Mouse (Mus musculus) T-helper 17 cell (primary cell): ENCODE measurements at regions not wholly inside any gene's neighbourhood (a gene's known extent, or its start where the extent isn't known, plus 50 kb on each side); places are given as distances from the start of the nearest gene placed in this dataset.

Source experiments
- in situ Hi-C, 2 experiments: fragments of 300-600 bp; cut with MboI, MseI; formaldehyde crosslinking; loops; 1 replicate in 1 of 2; 2 replicates in 1 of 2; pipeline ENCODE4 v1.15.1; 2025; ENCODE audit warnings: high pct_unique_total_duplicates in 2 of 2

DNA sequence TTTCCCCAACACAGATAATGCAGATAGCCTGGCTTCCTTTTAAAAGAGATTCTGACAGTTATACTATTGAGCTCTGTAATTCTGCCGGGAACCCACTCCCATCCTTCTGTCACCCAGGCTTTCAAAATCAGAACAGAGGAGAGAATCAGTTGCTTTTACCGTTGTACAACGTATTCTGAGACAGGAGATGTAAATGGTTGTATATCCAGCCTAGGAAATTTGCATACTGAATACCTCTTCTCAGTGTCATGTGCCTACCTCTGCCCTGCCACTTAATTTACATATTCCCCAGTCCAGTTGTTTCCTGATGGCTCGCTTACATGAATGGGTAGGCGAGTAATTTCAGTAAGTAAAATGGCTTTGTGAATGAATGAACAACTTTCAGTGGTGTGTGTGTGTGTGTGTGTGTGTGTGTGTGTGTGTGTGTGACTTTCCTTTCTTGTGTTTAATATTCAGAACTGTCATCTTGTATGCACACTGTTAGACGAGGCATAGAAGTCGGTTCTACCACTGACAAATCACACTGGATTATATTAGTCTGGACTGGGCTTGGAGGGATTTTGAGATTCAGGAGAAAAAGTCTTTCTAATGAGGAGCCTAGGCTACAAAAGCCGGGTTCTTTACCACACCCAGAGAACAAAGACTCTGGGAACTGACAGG is 282.2 kb upstream of the Cdh6 start:
- in situ Hi-C loops, result no loop called here

DNA sequence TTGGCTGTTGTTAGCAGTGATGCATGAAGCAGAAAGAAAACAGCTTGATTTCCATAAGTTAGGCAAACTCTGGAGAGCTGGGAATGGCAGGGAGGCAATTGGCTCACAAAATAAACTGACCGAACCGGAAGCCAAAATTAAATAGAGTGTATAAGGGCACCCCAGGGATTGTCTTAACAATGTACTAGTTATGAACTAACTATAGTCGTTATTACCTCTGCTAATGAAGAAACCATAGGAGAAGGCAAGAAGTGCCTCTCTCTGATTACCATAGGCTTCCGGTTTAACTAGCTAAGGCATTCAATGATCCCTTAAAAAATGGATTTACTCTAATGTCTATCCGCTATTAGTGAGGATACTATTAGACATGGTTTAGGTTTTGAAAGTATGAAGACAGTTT is 276.9 kb upstream of the Cdh6 start:
- in situ Hi-C loops, result no loop called here

DNA sequence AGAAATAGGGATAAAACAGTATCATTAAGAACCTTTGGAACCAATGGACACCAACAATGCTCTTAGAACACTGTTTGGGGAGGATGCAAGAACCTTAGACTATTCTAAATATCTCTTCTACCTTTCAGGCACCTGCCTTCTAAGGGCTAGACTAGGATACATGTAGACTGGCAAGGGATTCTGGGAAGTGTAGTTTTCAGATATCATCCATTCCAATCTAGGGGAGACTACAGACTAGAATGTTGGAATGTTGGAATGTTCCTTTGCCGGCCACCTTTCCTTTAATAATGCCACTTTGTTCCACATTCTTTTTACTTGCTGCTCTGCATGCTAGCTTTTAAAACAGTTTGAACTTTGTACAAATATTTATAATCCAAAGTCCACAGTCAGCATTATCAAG is 261.1 kb upstream of the Cdh6 start:
- in situ Hi-C loops, result loop anchor here in 1 of 2 experiments (10.0 kb wide), 1 partner anchor 1980 kb away; no protein-coding TSS in a partner anchor

DNA sequence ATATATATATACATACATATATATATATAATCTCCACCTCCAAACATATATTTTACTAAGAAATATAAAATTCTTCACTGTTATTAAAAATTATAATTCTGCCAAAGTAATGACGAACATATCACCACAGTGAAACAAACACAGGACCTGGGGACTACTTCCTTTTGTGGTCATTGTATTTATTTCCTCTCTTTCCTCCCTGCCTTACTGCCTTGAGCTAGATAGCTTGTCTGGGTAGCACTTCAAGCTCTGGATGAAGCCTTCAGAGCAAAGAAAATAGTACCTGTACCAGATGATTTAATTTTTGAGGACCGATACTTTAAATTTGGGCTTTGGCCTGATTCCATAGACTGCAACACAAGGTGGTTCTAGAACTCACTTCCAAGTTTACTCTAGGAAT is 259.5 kb upstream of the Cdh6 start:
- in situ Hi-C loops, result loop anchor here in 1 of 2 experiments (10.0 kb wide), 1 partner anchor 1982 kb away; no protein-coding TSS in a partner anchor

DNA sequence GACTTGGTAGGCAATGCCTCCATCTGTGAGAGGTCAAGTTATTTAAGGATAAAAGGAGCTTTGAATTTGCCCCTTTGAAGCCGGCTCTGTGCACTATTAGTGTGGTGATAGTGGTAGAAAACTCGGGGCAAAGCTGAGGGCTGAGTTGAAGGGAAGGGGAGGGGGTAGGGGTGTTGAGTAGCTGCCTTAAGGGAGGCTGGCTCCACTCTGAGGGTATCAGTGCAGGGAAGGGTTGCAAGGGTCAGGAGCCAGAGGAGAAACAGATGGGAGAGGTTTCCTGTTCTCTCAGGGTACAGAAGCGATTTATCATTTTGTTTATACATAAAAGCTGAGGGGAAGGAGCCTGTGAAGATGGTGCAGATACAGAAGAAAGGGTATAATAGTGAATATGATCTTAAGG is 246.1 kb upstream of the Cdh6 start:
- in situ Hi-C loops, result no loop called here

DNA sequence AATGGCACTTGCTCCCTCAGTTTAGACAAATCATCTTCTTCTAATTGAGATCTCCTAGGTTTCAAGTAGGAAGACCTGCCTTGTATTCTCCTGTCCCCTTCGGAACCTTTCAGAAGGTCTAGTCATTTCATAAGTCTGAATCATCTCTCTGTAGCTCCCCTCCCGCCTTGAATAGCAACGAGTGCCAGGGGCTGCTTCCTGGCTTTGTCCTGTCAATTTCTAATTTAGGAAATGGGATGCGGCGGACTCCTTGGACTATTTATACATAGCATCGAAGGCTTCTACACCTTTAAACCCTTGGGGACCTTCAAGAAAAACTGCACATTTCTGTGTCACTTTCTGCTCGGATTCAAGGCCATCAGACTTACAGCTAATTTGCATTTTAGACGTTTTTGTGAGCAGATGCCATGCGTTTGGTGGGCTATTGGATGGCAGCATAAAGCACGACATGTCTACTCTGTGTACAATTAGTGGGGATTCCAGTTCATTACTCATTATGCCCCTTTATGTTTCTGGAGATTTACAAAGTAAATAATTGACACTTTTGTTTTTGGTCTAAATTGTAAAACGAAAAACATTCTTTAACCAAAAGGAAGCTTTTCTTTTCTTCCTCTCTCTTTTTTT is 236.7 kb upstream of the Cdh6 start:
- in situ Hi-C loops, result no loop called here

DNA sequence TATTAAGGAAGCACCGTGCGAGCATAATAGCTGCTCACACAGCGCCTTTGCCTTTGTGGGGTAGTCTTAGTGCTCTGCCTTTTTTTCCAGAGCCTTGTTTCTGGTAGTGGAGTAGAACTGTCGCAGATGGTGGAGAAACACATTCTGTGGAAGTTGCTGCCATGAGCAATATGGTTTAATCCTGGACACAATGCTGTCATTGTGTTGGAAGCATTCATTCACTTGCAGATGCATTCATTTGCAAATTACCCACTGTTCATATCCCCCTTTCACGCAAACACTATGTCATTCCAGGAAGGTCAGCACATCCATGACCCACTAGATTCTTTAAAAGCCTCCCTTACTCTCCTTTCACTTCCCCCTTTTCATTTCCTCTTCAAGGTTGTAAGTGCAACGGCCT is 219.7 kb upstream of the Cdh6 start:
- in situ Hi-C loops, result no loop called here

DNA sequence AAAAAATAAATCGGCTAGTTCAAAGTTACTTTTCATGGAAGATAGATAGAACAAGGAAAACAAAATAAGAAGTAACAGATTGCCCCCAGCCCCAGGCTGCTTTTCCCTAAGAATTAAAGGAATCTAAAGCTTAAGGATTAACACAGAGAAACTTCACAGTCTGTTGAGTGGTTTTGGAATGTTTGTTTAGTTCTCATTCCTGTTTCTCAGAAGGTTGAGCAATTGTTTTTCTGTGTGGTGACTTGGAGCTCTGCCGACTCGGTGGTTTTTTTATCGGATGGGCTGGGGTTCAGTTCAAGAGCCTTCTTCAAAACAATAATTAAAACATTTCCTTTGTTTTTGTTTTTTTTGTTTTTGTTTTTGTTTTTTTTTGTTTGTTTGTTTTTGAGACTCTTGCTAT is 217.9 kb upstream of the Cdh6 start:
- in situ Hi-C loops, result no loop called here

DNA sequence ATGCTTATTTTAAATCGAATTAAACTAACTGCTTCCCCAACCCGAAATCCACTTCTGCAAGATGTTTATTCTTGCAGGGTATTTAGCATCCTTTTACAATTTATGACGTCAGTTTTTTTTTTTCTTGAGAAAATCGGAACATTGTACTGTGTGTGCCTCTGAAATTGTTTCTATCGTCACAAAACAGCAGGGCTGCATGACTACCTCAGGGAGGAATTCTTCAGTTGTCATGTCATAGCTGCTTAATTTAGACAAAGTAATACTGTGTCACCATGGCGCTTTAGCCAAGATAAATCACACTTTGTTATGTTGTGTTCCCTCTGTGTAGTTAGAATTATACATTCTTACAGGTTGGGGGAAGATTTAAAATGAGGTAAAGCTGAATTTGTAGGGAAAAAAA is 211.3 kb upstream of the Cdh6 start:
- in situ Hi-C loops, result no loop called here

DNA sequence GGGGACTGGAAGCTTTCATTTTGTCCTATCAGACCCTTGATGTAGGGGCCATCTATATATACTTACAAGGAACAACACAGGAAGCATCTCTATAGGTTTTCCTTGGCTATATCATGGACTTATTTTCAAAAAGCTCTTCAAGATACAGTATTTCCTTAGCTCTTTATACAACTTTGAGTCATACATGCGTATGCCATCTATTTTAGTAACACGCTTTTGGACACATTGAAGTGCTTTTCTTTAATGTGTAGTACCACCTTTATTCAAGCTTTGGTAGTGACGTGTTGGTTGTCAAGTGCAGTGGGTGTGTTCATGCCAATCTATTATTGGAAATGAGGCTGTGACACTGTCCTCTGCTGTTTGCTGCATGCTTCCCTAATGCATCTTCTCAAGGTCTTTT is 202.1 kb upstream of the Cdh6 start:
- in situ Hi-C loops, result no loop called here

DNA sequence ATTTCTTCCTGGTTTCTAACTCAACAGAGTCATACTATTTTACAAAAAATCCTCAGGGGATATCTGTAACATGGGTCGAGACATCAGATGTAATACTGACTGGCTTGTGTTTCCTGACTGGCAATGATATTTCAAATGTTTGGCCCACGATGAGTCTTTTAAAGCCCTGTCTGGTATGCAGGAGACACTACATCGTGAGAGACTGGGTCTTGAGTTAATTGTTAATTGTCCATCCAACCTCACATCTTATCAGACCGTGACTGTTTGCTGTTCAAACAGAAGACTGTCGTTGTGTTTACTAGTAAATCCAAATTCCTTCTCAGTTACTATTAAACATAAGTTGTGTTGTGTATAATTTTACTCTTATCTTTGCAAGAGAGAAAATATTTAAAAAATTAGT is 195.3 kb upstream of the Cdh6 start:
- in situ Hi-C loops, result no loop called here

DNA sequence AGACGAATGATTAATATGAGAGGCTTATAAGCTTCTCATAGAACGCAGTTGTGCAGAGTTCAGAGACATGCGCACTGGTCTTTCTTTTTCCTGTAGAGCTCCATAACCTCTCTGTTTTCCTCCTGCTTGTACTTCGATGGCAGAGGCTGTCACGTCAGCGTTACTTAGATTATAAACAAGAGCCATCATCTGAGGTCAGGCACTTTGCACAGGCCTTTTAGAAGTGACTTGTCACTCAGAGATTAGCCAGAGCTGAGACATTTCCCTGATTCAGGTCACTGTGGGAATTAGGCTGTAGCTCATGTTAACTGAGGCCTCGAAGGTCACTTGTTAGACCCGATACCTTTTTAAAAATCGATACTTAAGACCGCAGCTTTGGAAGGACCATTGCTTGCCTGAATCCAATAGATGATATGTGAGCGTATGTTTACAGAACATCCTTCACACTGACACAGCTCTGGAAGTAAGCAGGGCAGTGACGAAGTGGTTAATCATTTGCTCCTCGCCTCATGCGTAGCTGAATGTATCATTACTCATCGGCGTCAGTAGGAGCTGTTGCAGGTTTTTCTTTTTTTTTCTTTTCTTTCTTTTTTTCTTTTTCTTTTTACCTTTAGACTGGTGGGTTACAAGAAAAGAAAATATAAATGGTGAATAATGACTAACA is 193.9 kb upstream of the Cdh6 start:
- in situ Hi-C loops, result no loop called here

DNA sequence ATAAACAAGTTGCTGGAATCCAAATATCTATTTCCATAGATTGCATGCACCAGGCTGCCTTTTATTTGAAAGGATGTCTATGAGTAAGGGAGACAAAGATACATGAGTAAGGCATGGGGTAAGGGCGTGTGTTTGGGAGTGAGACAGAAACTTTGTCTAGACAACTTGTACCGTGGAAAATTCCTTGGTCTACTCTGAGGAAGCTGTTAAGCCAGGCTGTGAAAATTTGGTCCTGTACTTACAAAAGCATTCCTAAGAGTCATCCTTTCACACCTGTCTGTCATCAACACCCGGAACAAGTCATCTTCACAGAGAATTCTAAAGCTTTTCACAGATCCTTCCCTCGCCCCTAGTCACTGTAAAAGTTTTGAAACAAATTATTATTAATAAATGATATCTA is 193.1 kb upstream of the Cdh6 start:
- in situ Hi-C loops, result no loop called here

DNA sequence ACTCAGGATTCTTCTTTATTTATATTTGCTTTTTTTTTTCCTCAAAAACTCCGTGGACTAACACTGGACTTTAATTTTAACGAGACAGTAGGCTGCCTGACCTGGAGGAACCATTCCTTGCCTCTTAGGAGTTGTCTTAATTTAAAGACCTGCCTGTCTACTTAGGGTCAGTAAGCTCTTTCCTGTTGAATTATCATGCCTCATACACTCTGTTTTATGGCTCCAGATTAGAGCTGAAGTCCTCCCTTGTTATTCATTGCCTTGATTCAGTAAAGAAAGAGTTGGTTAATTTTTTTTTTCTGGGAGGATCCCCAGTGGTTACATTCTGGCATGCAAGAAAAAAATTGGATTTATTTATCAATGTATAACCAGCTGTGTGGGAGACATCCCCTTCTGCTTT is 187.3 kb upstream of the Cdh6 start:
- in situ Hi-C loops, result no loop called here

DNA sequence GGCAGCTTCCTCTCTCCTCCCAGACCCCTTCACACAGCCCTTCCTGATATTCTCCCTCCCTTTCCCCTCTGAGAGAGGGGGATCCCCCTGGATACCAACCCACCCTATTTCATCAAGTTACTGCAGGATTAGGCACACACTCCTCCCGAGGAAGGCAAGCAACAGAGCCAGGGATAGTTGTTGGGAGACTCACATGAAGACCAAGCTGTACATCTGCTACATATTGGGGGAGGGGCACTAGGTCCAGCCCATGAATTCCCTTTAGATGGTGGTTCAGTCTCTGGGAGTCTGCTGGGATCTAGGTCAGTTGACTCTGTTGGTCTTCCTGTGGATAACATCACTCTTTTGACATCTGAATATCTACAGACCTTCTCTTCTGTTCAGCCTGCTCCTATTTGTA is 185.6 kb upstream of the Cdh6 start:
- in situ Hi-C loops, result no loop called here

DNA sequence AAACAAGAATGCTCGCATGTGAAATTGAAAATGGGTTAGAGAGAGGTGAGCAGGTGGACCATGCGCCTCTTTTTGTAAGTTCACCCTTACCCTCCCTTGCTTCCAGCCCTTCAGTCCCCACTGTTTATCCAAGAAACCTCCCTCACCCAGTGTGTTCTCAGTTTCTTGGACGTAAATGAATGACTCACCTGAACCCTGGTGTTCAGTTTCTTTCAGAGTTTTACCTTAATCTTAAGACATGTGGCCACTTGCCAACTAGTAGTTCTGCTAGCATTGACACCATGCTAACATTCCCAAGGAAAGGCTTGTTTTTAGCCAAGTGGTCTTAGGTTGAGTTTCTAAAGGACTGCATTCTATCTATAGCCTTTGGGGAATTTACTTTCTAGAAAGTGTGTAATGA is 176.8 kb upstream of the Cdh6 start:
- in situ Hi-C loops, result no loop called here

DNA sequence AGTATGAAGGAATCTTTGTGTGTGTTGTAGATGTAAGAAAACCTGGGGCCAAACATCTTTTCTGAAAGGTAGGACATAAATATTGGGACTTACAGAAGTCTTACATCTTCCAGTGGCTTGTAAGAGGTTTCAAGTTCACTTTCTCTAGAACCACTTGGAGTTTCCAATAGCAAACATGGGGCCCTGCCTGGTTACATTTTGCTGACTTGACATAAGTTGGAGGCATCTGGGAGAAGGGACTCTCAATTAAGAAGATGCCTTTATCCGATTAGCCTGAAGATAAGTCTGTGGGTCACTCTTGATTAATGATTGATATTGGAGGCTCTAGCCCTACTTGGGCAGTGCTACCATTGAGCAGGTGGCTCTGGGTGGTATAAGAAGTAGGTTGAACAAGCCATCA is 162.9 kb upstream of the Cdh6 start:
- in situ Hi-C loops, result no loop called here

DNA sequence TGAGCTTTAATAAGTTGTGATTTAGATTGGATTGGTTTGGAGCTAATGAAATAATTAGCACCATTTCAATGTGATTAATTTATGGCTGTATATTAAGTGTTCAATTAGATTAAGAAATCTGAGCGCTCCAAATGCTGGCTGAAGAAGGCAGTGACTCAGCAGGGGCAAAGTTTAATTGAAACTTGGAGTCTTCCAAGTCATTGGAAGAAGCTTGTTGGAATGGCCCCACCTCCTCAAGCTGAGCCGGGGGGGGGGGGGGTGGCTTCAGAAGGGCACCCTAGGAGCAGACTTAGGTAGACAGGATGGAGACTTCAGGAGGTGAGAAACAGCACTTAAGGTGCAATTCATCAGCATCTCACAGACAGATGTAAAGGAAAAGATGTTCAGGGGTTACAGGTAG is 151.0 kb upstream of the Cdh6 start:
- in situ Hi-C loops, result no loop called here

DNA sequence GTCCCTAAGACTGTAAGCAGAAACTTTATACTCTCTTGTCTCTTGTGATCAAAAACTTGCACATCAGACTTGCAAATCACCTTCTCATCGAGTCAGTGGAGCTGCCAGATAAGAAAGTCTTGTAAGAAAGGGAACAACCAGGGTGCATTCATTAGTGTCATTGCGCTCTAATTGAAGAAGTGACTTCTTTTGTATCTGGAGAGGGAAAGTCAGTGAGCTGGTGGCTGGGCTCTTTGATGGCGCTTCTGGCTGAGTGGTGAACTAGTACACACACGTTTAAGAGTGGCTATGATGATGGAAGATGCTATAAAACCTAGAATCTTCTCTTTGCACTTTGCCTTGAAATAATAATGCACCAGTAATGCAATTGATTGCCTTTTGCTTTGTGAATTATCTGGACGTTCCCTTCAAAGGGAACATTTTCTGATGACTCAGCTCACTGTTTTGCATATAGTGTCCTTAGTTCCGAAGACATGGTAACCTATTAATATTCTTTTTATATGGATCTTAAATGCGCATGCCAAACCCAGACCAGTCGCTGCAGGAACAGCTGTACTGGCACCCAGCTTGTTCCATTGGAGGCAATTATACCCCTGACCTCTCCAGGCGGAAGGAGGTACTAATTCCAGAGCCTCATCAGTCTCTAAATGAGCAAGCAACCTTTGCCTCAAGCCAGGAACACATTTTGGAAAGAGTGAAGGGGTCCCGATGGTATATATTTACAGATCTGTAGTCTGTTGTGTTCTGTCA is 147.3 kb upstream of the Cdh6 start:
- in situ Hi-C loops, result no loop called here

DNA sequence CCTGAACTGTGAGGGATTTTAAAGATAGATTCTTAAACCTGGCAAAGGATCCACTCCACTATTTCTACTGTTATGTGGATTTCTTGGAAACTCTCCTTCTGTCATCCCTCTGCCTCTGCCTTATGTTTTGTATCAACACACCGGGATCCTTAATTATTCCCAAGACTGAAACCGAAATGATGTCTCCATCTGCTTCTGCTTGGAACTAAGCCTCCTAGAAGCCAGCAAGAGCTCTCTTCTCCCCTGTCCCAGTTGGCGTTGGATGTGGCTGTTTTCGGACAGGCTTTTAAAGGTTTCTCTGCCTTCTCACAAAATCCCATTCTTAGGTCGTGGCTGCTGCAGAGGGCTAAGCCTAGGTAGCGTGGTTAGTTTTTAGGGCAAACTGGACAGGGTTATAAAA is 131.1 kb upstream of the Cdh6 start:
- in situ Hi-C loops, result no loop called here

DNA sequence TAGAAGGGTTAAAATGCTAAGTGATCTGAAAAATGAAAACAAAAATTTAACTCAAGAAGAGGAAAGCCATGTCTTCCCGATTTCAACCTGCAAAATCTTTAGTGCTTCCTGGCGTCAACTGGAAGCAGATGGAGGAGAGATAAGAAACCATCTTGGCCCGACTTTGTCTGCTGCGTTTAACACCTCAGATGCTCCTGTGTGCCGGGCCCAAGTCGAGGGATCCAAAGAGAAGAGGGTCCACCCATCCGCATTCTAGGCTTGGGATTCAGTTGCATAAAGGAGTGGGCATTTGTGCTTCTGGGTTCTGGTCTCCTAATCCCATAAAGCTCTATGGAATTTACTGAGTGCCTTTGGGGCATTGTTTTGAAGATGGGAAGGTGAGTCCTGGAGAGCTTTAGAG is 130.0 kb upstream of the Cdh6 start:
- in situ Hi-C loops, result no loop called here

DNA sequence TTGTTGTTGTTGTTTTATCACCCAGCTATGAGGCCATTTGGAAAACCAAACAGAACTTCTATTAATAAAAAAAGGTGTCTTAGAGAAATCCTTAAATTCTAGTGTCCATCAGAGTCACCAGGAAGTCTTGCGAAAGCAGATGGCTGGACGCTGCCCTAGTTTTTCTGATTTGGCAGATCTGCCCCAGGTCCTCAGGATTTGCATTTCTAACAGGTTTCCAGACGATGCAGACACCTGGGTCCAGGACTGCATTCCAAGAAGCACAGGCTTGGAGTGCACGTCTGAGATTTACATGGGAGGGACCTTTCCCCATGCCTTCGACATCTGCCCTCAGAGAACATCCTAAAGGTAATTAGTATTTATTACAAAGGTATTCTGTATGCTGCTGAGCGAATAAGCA is 129.2 kb upstream of the Cdh6 start:
- in situ Hi-C loops, result no loop called here

DNA sequence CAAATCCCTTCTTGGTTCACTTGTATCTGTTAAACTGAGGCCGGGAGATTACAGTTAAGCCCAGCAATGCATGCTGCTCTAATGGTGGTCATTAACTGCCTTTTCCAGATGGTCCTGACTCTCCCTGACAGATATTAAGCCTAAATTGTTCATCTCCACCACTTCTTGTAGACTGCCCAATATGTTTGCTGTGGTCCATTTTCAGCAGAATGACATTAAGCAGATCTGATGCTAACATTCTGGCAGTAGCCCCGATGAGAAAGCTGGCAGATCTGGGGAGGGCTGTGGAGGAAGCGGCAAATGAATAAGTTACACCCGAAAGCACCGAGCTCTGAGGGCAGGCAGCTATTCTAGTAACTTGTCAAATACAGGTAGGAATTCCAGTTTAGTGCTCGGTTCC is 123.5 kb upstream of the Cdh6 start:
- in situ Hi-C loops, result no loop called here
